In the genomic region with DNA sequence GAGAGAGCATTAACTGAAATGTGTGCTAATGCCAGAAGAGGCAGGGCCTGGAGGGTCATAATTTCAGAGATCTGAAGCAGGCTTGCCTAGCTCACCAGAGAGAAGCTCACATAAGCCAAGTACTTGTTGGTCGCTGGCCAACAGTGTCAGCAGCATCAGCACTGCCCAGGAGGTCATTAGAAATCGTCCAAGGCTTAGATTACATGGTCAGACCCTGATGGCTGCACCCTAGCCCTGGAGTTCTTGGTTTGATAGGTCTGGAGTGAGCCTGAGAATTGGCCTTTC, we compare ENCODE assay signal across 18 mouse cellular contexts. TPM values are rescaled to one million over a fixed set of nuclear protein-coding genes. Genes with fewer than 3 reads are reported as not detected.
A peak's percentile ranks its signal among the peaks of the same experiment; 100 is the strongest.
DNase-seq lines count a peak whose midpoint lies in the region; ATAC-seq and TF ChIP-seq lines count a peak whose summit lies in the region.
"Had no signal": no experiment of that assay in that cellular context is flagged by ENCODE, and none has a peak within 500 bp of the region (broad histone marks: within the 10 kb centered on the region; RNA-seq: fewer than 3 reads in every experiment).

No protein-coding gene starts in this region.

- no peaks in the 10 kb centered on the region for H3K9me3 ChIP-seq in kidney, embryonic 15.5 days (replicated peaks)
- no peaks in the 10 kb centered on the region for H3K9me3 ChIP-seq in forebrain, postnatal 0 days (ENCODE audit: low read length)
- H3K9me3 ChIP-seq: midbrain, embryonic 15.5 days; neural tube, embryonic 12.5 days had no signal

- TF ChIP-seq CTCF in testis, adult 2 months (IDR thresholded peaks at IDR 0.05; ENCODE audit: control insufficient read depth, insufficient read depth, insufficient replicate concordance, low read depth, low read length) = no peak
- no peak for TF ChIP-seq CTCF in forebrain, postnatal 0 days (IDR thresholded peaks at IDR 0.05; ENCODE audit: low read depth)

- 28% methylated on average over 2 of the region's 2 CpGs for WGBS in kidney, embryonic 15.5 days
- WGBS in forebrain, postnatal 0 days = 29% methylated on average over 2 of the region's 2 CpGs

- ATAC-seq in kidney, embryonic 15.5 days (replicated peaks; ENCODE audit: low FRiP score) = no peak
- ATAC-seq in forebrain, postnatal 0 days = no peak
- ATAC-seq: intestine, embryonic 16.5 days; liver, postnatal 0 days; midbrain, embryonic 15.5 days had no signal

- H3K4me3 ChIP-seq in kidney, embryonic 15.5 days (replicated peaks) = no peak overlapping the region
- H3K4me3 ChIP-seq in testis, adult 2 months (ENCODE audit: control insufficient read depth, low read depth, low read length) = no peak overlapping the region
- no peak overlapping the region for H3K4me3 ChIP-seq in forebrain, postnatal 0 days (ENCODE audit: low read depth, low read length)
- H3K4me3 ChIP-seq: midbrain, embryonic 15.5 days; neural tube, embryonic 12.5 days had no signal

- intact Hi-C loops in gastrocnemius, postnatal 14 days (cut with DNase I; ENCODE audit: low total_unique reads) = loop anchor here (5.0 kb wide), 1 partner anchor 210 kb away; no protein-coding TSS in a partner anchor

- no peak overlapping the region for H3K9ac ChIP-seq in kidney, embryonic 15.5 days
- no peak overlapping the region for H3K9ac ChIP-seq in forebrain, postnatal 0 days
- H3K9ac ChIP-seq: liver, postnatal 0 days; midbrain, embryonic 15.5 days; neural tube, embryonic 12.5 days had no signal

- H3K27ac ChIP-seq in kidney, embryonic 15.5 days = no peak overlapping the region
- peak overlapping the region; percentile 25; the same call in 1 of the 2 replicates for H3K27ac ChIP-seq in testis, adult 2 months (ENCODE audit: control insufficient read depth, insufficient read depth, low read depth, low read length)
- no peak overlapping the region for H3K27ac ChIP-seq in forebrain, postnatal 0 days (ENCODE audit: low read depth, low read length)
- H3K27ac ChIP-seq: midbrain, embryonic 15.5 days; neural tube, embryonic 12.5 days had no signal

- H3K4me2 ChIP-seq in kidney, embryonic 15.5 days = no peak overlapping the region
- H3K4me2 ChIP-seq in forebrain, postnatal 0 days (ENCODE audit: low read depth) = no peak overlapping the region
- H3K4me2 ChIP-seq: midbrain, embryonic 15.5 days; neural tube, embryonic 12.5 days had no signal

- no peaks in the 10 kb centered on the region for H3K27me3 ChIP-seq in kidney, embryonic 15.5 days
- H3K27me3 ChIP-seq in testis, adult 2 months (ENCODE audit: control insufficient read depth, insufficient read depth, low read length) = no peaks in the 10 kb centered on the region
- no peaks in the 10 kb centered on the region for H3K27me3 ChIP-seq in forebrain, postnatal 0 days (ENCODE audit: insufficient read depth, low read length)
- H3K27me3 ChIP-seq: midbrain, embryonic 15.5 days; neural tube, embryonic 12.5 days had no signal

- peaks cover 6% of the 10 kb centered on the region for H3K4me1 ChIP-seq in kidney, embryonic 15.5 days
- H3K4me1 ChIP-seq in testis, adult 2 months (ENCODE audit: control insufficient read depth, insufficient read depth, low read length) = no peaks in the 10 kb centered on the region
- no peaks in the 10 kb centered on the region for H3K4me1 ChIP-seq in forebrain, postnatal 0 days (ENCODE audit: insufficient read depth)
- H3K4me1 ChIP-seq: midbrain, embryonic 15.5 days; neural tube, embryonic 12.5 days had no signal

- DNase-seq in kidney, postnatal 10 days = peak; percentile 40
- DNase-seq in testis, postnatal 14 days (ENCODE audit: low spot score) = no peak
- DNase-seq in gastrocnemius, postnatal 14 days = peak; percentile 39
- peak; percentile 67 for DNase-seq in testis, postnatal 10 days (ENCODE audit: low spot score)
- no peak for DNase-seq in forebrain, postnatal 0 days
- DNase-seq in cerebellum, adult 8-10 months = no peak
- DNase-seq: cerebellum, adult 18-20 months; layer of hippocampus, adult 9-11 months; liver, postnatal 0 days; thymus, postnatal 4 days had no signal

- TF ChIP-seq POLR2A in testis, adult 2 months (IDR thresholded peaks at IDR 0.05; ENCODE audit: control insufficient read depth, low read depth, low read length) = no peak

- H3K36me3 ChIP-seq in kidney, embryonic 15.5 days = no peaks in the 10 kb centered on the region
- no peaks in the 10 kb centered on the region for H3K36me3 ChIP-seq in testis, adult 2 months (ENCODE audit: control insufficient read depth, insufficient read depth, low read length)
- no peaks in the 10 kb centered on the region for H3K36me3 ChIP-seq in forebrain, postnatal 0 days (ENCODE audit: insufficient read depth)
- H3K36me3 ChIP-seq: midbrain, embryonic 15.5 days; neural tube, embryonic 12.5 days had no signal

RNA-seq across cellular contexts. Expression of a gene that starts 11.1 kb away (rescaled TPM):
- polyA plus RNA-seq in kidney, embryonic 15.5 days (2015; fragmentation: Nextera tagmentation; extraction: Ambion mirVana) = not detected in 2 replicates
- not detected in 2 replicates for polyA plus RNA-seq in testis, adult 2 months (2012; rRNA removed)
- total RNA-seq in gastrocnemius, postnatal 14 days (2021) = not detected
- total RNA-seq in forebrain, postnatal 0 days (2014; rRNA removed) = not detected in 2 replicates
- not detected in 2 replicates for polyA plus RNA-seq in forebrain, postnatal 0 days (2015; fragmentation: Nextera tagmentation; extraction: Ambion mirVana)
- total RNA-seq: hematopoietic stem cell, adult 5-6 weeks; left cerebral cortex, postnatal 25 days had no signal
- polyA plus RNA-seq: embryonic facial prominence, embryonic 11.5 days; intestine, embryonic 16.5 days; liver, postnatal 0 days; midbrain, embryonic 15.5 days; neural tube, embryonic 12.5 days had no signal

RNA-seq across cellular contexts. Expression of a gene that starts 39.2 kb away (rescaled TPM):
- not detected in 2 replicates for polyA plus RNA-seq in kidney, embryonic 15.5 days (2015; fragmentation: Nextera tagmentation; extraction: Ambion mirVana)
- 0.11 TPM in 1 of 2 replicates, not detected in the other for polyA plus RNA-seq in testis, adult 2 months (2012; rRNA removed)
- total RNA-seq in gastrocnemius, postnatal 14 days (2021) = not detected
- not detected in 2 replicates for total RNA-seq in forebrain, postnatal 0 days (2014; rRNA removed)
- polyA plus RNA-seq in forebrain, postnatal 0 days (2015; fragmentation: Nextera tagmentation; extraction: Ambion mirVana) = not detected in 2 replicates
- total RNA-seq: hematopoietic stem cell, adult 5-6 weeks; left cerebral cortex, postnatal 25 days had no signal
- polyA plus RNA-seq: embryonic facial prominence, embryonic 11.5 days; intestine, embryonic 16.5 days; liver, postnatal 0 days; midbrain, embryonic 15.5 days; neural tube, embryonic 12.5 days had no signal

RNA-seq across cellular contexts. Expression of a gene that starts 51.1 kb away (rescaled TPM):
- polyA plus RNA-seq in kidney, embryonic 15.5 days (2015; fragmentation: Nextera tagmentation; extraction: Ambion mirVana) = not detected in 2 replicates
- polyA plus RNA-seq in testis, adult 2 months (2012; rRNA removed) = not detected in 2 replicates
- not detected for total RNA-seq in gastrocnemius, postnatal 14 days (2021)
- 0.81 TPM in 1 of 2 replicates, not detected in the other for total RNA-seq in forebrain, postnatal 0 days (2014; rRNA removed)
- polyA plus RNA-seq in forebrain, postnatal 0 days (2015; fragmentation: Nextera tagmentation; extraction: Ambion mirVana) = not detected in 2 replicates
- total RNA-seq: hematopoietic stem cell, adult 5-6 weeks; left cerebral cortex, postnatal 25 days had no signal
- polyA plus RNA-seq: embryonic facial prominence, embryonic 11.5 days; intestine, embryonic 16.5 days; liver, postnatal 0 days; midbrain, embryonic 15.5 days; neural tube, embryonic 12.5 days had no signal

Comparison
In these comparisons a context has a peak if more than half of its experiments do, and no peak if none do; other contexts are left out.
1. DNase-seq: peak in kidney, postnatal 10 days (single experiment), gastrocnemius, postnatal 14 days (single experiment) and testis, postnatal 10 days (single experiment); none in testis, postnatal 14 days (single experiment), forebrain, postnatal 0 days (single experiment) and cerebellum, adult 8-10 months (single experiment).